Mouse (Mus musculus) neural tube, embryonic 14.5 days (tissue): ENCODE measurements around the gene Rpusd1. TPM values are rescaled to one million over a fixed set of nuclear protein-coding genes. Genes with fewer than 3 reads are reported as not detected.

Experiments
- ATAC-seq: fragments of 200-750 bp; cut with Nextera tagmentation; 2 replicates; pipeline ENCODE4 v1.8.0; 2017; ENCODE audit warnings: low read depth, mild to moderate bottlenecking, moderate TSS enrichment, moderate library complexity
- H3K27ac ChIP-seq: fragments of 300-500 bp; sonication (generic); 2 replicates; pipeline ENCODE4 v1.5.1; 2014; ENCODE audit warnings: low read depth, mild to moderate bottlenecking, control low read depth, low read length, moderate library complexity, mixed read lengths
- H3K27me3 ChIP-seq: fragments of 300-500 bp; sonication (generic); 2 replicates; pipeline ENCODE4 v1.6.1; 2014; ENCODE audit warnings: low read length; ENCODE audit not compliant: control insufficient read depth, insufficient read depth
- H3K36me3 ChIP-seq: fragments of 300-500 bp; sonication (generic); 2 replicates; pipeline ENCODE4 v1.6.1; 2014; ENCODE audit warnings: low read length, mixed read lengths; ENCODE audit not compliant: control insufficient read depth, insufficient read depth
- H3K4me1 ChIP-seq: fragments of 300-500 bp; sonication (generic); 2 replicates; pipeline ENCODE4 v1.6.1; 2014; ENCODE audit warnings: low read length; ENCODE audit not compliant: control insufficient read depth, insufficient read depth
- H3K4me2 ChIP-seq: fragments of 300-500 bp; sonication (generic); 2 replicates; pipeline ENCODE4 v1.6.1; 2014; ENCODE audit warnings: mild to moderate bottlenecking, low read depth, low read length, control low read depth
- H3K4me3 ChIP-seq: fragments of 300-500 bp; sonication (generic); 2 replicates; pipeline ENCODE4 v1.5.1; 2014; ENCODE audit warnings: low read depth, low read length, control low read depth, mixed read lengths
- H3K9ac ChIP-seq: fragments of 300-500 bp; sonication (generic); replicated peaks from 2 replicates; pipeline ENCODE4 v1.6.1; 2014; ENCODE audit warnings: low read depth, mild to moderate bottlenecking, control low read depth, low read length, mixed read lengths
- H3K9me3 ChIP-seq: fragments of 300-500 bp; sonication (generic); 2 replicates; pipeline ENCODE4 v1.6.1; 2016; ENCODE audit warnings: low read length; ENCODE audit not compliant: control insufficient read depth
- WGBS: fragments of 180-500 bp; shearing (Covaris S2); extraction: QIAGEN DNeasy Blood & Tissue Kit; methylation state at CpG from one replicate; pipeline ENCODE4 v1.1.7; 2014; 5-methylcytosine and 5-hydroxymethylcytosine counted together
- microRNA-seq: library from miRNA; unstranded; fragments of <30 nt; microRNA quantifications from one replicate; pipeline ENCODE4, GENCODE M21; 2016
- polyA plus RNA-seq: library from polyadenylated mRNA; unstranded; fragments of >200 nt; fragmentation: Nextera tagmentation; extraction: Ambion mirVana; gene quantifications from 2 replicates; pipeline ENCODE4 v1.2.1, GENCODE M21; 2014

The Rpusd1 gene
- polyA plus RNA-seq, 1 experiment from 2014 or later, result 29.9 TPM

- ATAC-seq, result no peak
- WGBS, result 33% methylated on average over 3 of the region's 3 CpGs
- no peak overlapping the region for H3K4me2 ChIP-seq
Measured at GRCm38 (mm10) chr17:25762591-25762990, 35.1 kb downstream of the Rpusd1 start.

GRCm38 (mm10) chr17:25765886-25766285 lies 38.4 kb downstream of the Rpusd1 start:
- no peak overlapping the region for H3K4me2 ChIP-seq
- 22% methylated on average over 5 of the region's 5 CpGs for WGBS
- no peaks in the 10 kb centered on the region for H3K9me3 ChIP-seq
- no peak for ATAC-seq
- no peak overlapping the region for H3K4me3 ChIP-seq
- H3K9ac ChIP-seq, result no peak overlapping the region
- H3K27ac ChIP-seq, result no peak overlapping the region
- H3K36me3 ChIP-seq, result no peaks in the 10 kb centered on the region
- no peaks in the 10 kb centered on the region for H3K4me1 ChIP-seq
- H3K27me3 ChIP-seq, result no peaks in the 10 kb centered on the region

More at GRCm38 (mm10) chr17:25762591-25762990, 35.1 kb downstream of the Rpusd1 start:
- no peaks in the 10 kb centered on the region for H3K9me3 ChIP-seq
- no peak overlapping the region for H3K4me3 ChIP-seq
- H3K4me1 ChIP-seq, result no peaks in the 10 kb centered on the region
- H3K27ac ChIP-seq, result no peak overlapping the region
- no peaks in the 10 kb centered on the region for H3K27me3 ChIP-seq
- H3K36me3 ChIP-seq, result no peaks in the 10 kb centered on the region
- no peak overlapping the region for H3K9ac ChIP-seq

- Histone ChIP-seq H3K27ac (no peak overlapping the region), H3K27me3 (no peaks in the 10 kb centered on the region), H3K9ac (no peak overlapping the region), H3K36me3 (no peaks in the 10 kb centered on the region), H3K4me3 (no peak overlapping the region), H3K4me2 (no peak overlapping the region), H3K4me1 (peaks cover 3% of the 10 kb centered on the region; the same call in 1 of the 2 replicates), H3K9me3 (no peaks in the 10 kb centered on the region)
- no peak for ATAC-seq
- WGBS, result 52% methylated on average over 9 of the region's 9 CpGs
Measured at GRCm38 (mm10) chr17:25769331-25769730, 41.9 kb downstream of the Rpusd1 start.

- ATAC-seq, result peak; percentile 86
- Histone ChIP-seq H3K4me2 (peak within 1 kb of the TSS; percentile 54), H3K27me3 (no peaks in the 10 kb centered on the region), H3K27ac (no peak within 1 kb of the TSS), H3K4me1 (peaks cover 5% of the 10 kb centered on the region; the same call in 1 of the 2 replicates), H3K9ac (peak within 1 kb of the TSS; percentile 77), H3K9me3 (no peaks in the 10 kb centered on the region), H3K4me3 (peak within 1 kb of the TSS; percentile 61), H3K36me3 (no peaks in the 10 kb centered on the region)
- WGBS, result under 1% methylated on average over 37 of the region's 37 CpGs
Measured at GRCm38 (mm10) chr17:25773549-25774120, 46.2 kb downstream of the Rpusd1 start, which contains the start of gene Narfl. Narfl (plus strand) TSS chr17:25773776.

- Histone ChIP-seq H3K4me1 (peaks cover 5% of the 10 kb centered on the region; the same call in 1 of the 2 replicates), H3K9me3 (no peaks in the 10 kb centered on the region), H3K27ac (no peak overlapping the region), H3K4me2 (no peak overlapping the region), H3K9ac (no peak overlapping the region), H3K36me3 (no peaks in the 10 kb centered on the region; the same call in 1 of the 2 replicates), H3K4me3 (no peak overlapping the region), H3K27me3 (no peaks in the 10 kb centered on the region)
- no peak for ATAC-seq
- 85% methylated on average over 10 of the region's 10 CpGs for WGBS
Measured at GRCm38 (mm10) chr17:25775318-25776062, 48.0 kb downstream of the Rpusd1 start.

- 95% methylated on average over 5 of the region's 5 CpGs for WGBS
- Histone ChIP-seq H3K27ac (no peak overlapping the region), H3K4me3 (no peak overlapping the region), H3K36me3 (peaks cover 18% of the 10 kb centered on the region), H3K4me1 (peaks cover 5% of the 10 kb centered on the region; the same call in 1 of the 2 replicates), H3K4me2 (no peak overlapping the region), H3K9ac (no peak overlapping the region), H3K9me3 (no peaks in the 10 kb centered on the region), H3K27me3 (no peaks in the 10 kb centered on the region)
- no peak for ATAC-seq
Measured at GRCm38 (mm10) chr17:25777948-25778347, 50.5 kb downstream of the Rpusd1 start.

Small RNA genes within 50 kb of the gene (microRNA-seq; reads per million reads assigned to microRNA genes)
- gene Gm25083, result not detected
- gene Mir6966, result not detected

Other genes with a start within 250 kb of the Rpusd1 start
- 0.31 and 0.55 TPM in 2 replicates for gene Sstr5, start 230.4 kb upstream of the Rpusd1 start, polyA plus RNA-seq
- 12.8 and 17.5 TPM in 2 replicates for gene Sox8, start 157.0 kb upstream of the Rpusd1 start, polyA plus RNA-seq
- gene Lmf1, start 148.6 kb upstream of the Rpusd1 start, polyA plus RNA-seq, result 24.2 and 25.4 TPM in 2 replicates
- gene Gng13, start 10.5 kb upstream of the Rpusd1 start, polyA plus RNA-seq, result 2.6 and 9.0 TPM in 2 replicates
- 2.5 and 2.9 TPM in 2 replicates for gene Chtf18, start 251 bp upstream of the Rpusd1 start, polyA plus RNA-seq
- gene Mslnl, start 8.4 kb downstream of the Rpusd1 start, polyA plus RNA-seq, result not detected in 2 replicates
- gene Msln, start 26.7 kb downstream of the Rpusd1 start, polyA plus RNA-seq, result 1.5 TPM in 1 of 2 replicates, not detected in the other
- gene Narfl, start 46.1 kb downstream of the Rpusd1 start, polyA plus RNA-seq, result 25.4 and 25.9 TPM in 2 replicates
- gene Haghl, start 58.0 kb downstream of the Rpusd1 start, polyA plus RNA-seq, result 140 and 181 TPM in 2 replicates
- 0.17 and 0.23 TPM in 2 replicates for gene Ccdc78, start 58.9 kb downstream of the Rpusd1 start, polyA plus RNA-seq
- gene Fam173a, start 65.2 kb downstream of the Rpusd1 start, polyA plus RNA-seq, result 79.9 and 88.4 TPM in 2 replicates
- 0.55 TPM in 1 of 2 replicates, not detected in the other for gene AC134908.4, start 68.0 kb downstream of the Rpusd1 start, polyA plus RNA-seq
- gene Metrn, start 69.5 kb downstream of the Rpusd1 start, polyA plus RNA-seq, result 7.3 and 14.3 TPM in 2 replicates
- 35.2 and 39.4 TPM in 2 replicates for gene Fbxl16, start 81.4 kb downstream of the Rpusd1 start, polyA plus RNA-seq
- gene Wdr24, start 96.0 kb downstream of the Rpusd1 start, polyA plus RNA-seq, result 29.5 and 31.8 TPM in 2 replicates
- gene Jmjd8, start 101.2 kb downstream of the Rpusd1 start, polyA plus RNA-seq, result 36.7 and 46.4 TPM in 2 replicates
- 335 and 351 TPM in 2 replicates for gene Stub1, start 105.7 kb downstream of the Rpusd1 start, polyA plus RNA-seq
- gene Rhbdl1, start 109.6 kb downstream of the Rpusd1 start, polyA plus RNA-seq, result 42.0 and 67.6 TPM in 2 replicates
- gene Gm20683, start 114.1 kb downstream of the Rpusd1 start, polyA plus RNA-seq, result 8.2 and 10.6 TPM in 2 replicates
- gene Rhot2, start 117.2 kb downstream of the Rpusd1 start, polyA plus RNA-seq, result 6.6 and 10.4 TPM in 2 replicates
- gene Wdr90, start 133.8 kb downstream of the Rpusd1 start, polyA plus RNA-seq, result 10.5 and 12.1 TPM in 2 replicates
- 15.7 and 22.4 TPM in 2 replicates for gene Mcrip2, start 141.1 kb downstream of the Rpusd1 start, polyA plus RNA-seq
- 65.3 and 73.9 TPM in 2 replicates for gene Mettl26, start 147.4 kb downstream of the Rpusd1 start, polyA plus RNA-seq
- 0.30 and 0.67 TPM in 2 replicates for gene Wfikkn1, start 153.2 kb downstream of the Rpusd1 start, polyA plus RNA-seq
- 25.1 and 29.6 TPM in 2 replicates for gene Rab40c, start 192.1 kb downstream of the Rpusd1 start, polyA plus RNA-seq
- 66.4 and 76.8 TPM in 2 replicates for gene Pigq, start 217.3 kb downstream of the Rpusd1 start, polyA plus RNA-seq
- not detected in 2 replicates for gene Nhlrc4, start 217.3 kb downstream of the Rpusd1 start, polyA plus RNA-seq
- gene A930017K11Rik, start 224.9 kb downstream of the Rpusd1 start, polyA plus RNA-seq, result 0.08 and 0.30 TPM in 2 replicates